Mouse (Mus musculus) kidney, adult 2 months (tissue): ENCODE data around the gene Cradd. TPM values are rescaled to one million over a fixed set of nuclear protein-coding genes. Genes with fewer than 3 reads are reported as not detected.
A peak's percentile ranks its signal among the peaks of the same experiment; 100 is the strongest.

Source experiments
- DNase-seq: peaks from one replicate; pipeline ENCODE4 v3.0.0; 2021
- H3K27ac ChIP-seq: fragments of 200-500 bp; 2 replicates; pipeline ENCODE4 v1.5.1; 2012; ENCODE audit warnings: low read depth, low read length, control low read depth, inconsistent platforms; ENCODE audit not compliant: insufficient read depth
- H3K27me3 ChIP-seq: fragments of 200-500 bp; replicated peaks from 2 replicates; pipeline ENCODE4 v1.6.1; 2012; ENCODE audit warnings: mild to moderate bottlenecking, moderate library complexity, low read length, inconsistent platforms; ENCODE audit not compliant: control insufficient read depth, insufficient read depth
- H3K36me3 ChIP-seq: fragments of 200-500 bp; 2 replicates; pipeline ENCODE4 v1.6.1; 2012; ENCODE audit warnings: mild to moderate bottlenecking, moderate library complexity, low read length, inconsistent platforms; ENCODE audit not compliant: control insufficient read depth, insufficient read depth
- H3K4me1 ChIP-seq: fragments of 200-500 bp; 2 replicates; pipeline ENCODE4 v1.6.1; 2011; ENCODE audit warnings: low read length; ENCODE audit not compliant: control insufficient read depth, insufficient read depth
- H3K4me3 ChIP-seq: fragments of 200-500 bp; 2 replicates; pipeline ENCODE4 v1.5.1; 2011; ENCODE audit warnings: mild to moderate bottlenecking, low read depth, low read length, control low read depth; ENCODE audit not compliant: insufficient read depth
- CTCF ChIP-seq: fragments of 200-500 bp; conservative IDR thresholded peaks from 2 replicates; pipeline ENCODE4 v1.5.1; 2011; ENCODE audit warnings: low read depth, mild to moderate bottlenecking, control low read depth, low read length, moderate library complexity, mixed read lengths; ENCODE audit not compliant: insufficient read depth, insufficient read length
- POLR2A ChIP-seq: fragments of 200-500 bp; IDR thresholded peaks from one replicate; pipeline ENCODE4 v1.6.1; 2011; ENCODE audit warnings: low read depth, low read length, control low read depth
- WGBS: fragments of 180-500 bp; shearing (Covaris S2); methylation state at CpG from one replicate; pipeline ENCODE4 v1.1.7; 2018; 5-methylcytosine and 5-hydroxymethylcytosine counted together
- polyA plus RNA-seq: library from polyadenylated mRNA; depleted of rRNA; stranded (reverse); fragments of >200 nt; gene quantifications from 2 replicates; pipeline ENCODE4 v1.2.3, GENCODE M21; 2012

Cradd gene
- polyA plus RNA-seq, 1 experiment, result 20.0 TPM

GRCm38 (mm10) chr10:95297024-95297423, 26.9 kb downstream of the Cradd start:
- no peak overlapping the region for H3K4me3 ChIP-seq
- peak; percentile 80 for DNase-seq
- TF ChIP-seq CTCF (no peak), POLR2A (no peak)
- peak overlapping the region; percentile 75 for H3K27ac ChIP-seq
- whole genome bisulfite sequencing, result 55% methylated on average over 11 of the region's 11 CpGs
- peaks cover 8% of the 10 kb centered on the region; the same call in 1 of the 2 replicates for H3K4me1 ChIP-seq
- no peaks in the 10 kb centered on the region for H3K27me3 ChIP-seq
- H3K36me3 ChIP-seq, result no peaks in the 10 kb centered on the region

- peak; percentile 89 for DNase-seq
- Histone ChIP-seq H3K4me3 (no peak overlapping the region), H3K27me3 (no peaks in the 10 kb centered on the region), H3K36me3 (no peaks in the 10 kb centered on the region), H3K4me1 (peaks cover 8% of the 10 kb centered on the region; the same call in 1 of the 2 replicates), H3K27ac (0 out of 2 replicates have a peak overlapping the region, but pooled peaks have one; percentile 24)
- TF ChIP-seq CTCF (no peak), POLR2A (no peak)
- WGBS, result 66% methylated on average over 8 of the region's 8 CpGs
Measured at GRCm38 (mm10) chr10:95293261-95293660, 30.7 kb downstream of the Cradd start.

DNA sequence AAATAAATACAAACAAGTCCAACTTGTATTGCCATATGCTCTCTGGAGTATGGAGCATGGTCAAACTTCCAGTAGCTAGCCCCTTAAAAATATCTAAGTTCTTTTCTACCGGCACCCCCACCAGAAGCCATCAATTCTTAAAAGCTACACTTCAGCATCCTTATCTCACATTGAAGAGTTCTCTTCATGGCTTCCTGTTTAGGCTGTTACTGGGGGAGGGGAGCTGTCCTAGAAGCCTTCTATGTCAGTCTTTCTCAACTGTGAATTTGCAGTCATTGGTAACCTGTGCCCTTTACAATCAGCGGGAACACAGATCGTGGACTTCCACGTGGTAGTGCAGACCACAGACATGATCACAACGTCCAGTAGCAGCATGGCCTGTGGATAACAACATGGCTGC, 31.7 kb downstream of the Cradd start:
- Histone ChIP-seq H3K36me3 (no peaks in the 10 kb centered on the region), H3K4me1 (peaks cover 8% of the 10 kb centered on the region; the same call in 1 of the 2 replicates), H3K27ac (no peak overlapping the region), H3K4me3 (no peak overlapping the region), H3K27me3 (no peaks in the 10 kb centered on the region)
- WGBS, result 89% methylated on average over 5 of the region's 5 CpGs
- DNase-seq, result no peak
- TF ChIP-seq CTCF (no peak), POLR2A (no peak)

- Histone ChIP-seq H3K27ac (no peak overlapping the region), H3K4me3 (no peak overlapping the region), H3K36me3 (no peaks in the 10 kb centered on the region), H3K4me1 (peaks cover 6% of the 10 kb centered on the region; the same call in 1 of the 2 replicates), H3K27me3 (no peaks in the 10 kb centered on the region)
- 87% methylated on average over 13 of the region's 13 CpGs for WGBS
- DNase-seq, result no peak
- TF ChIP-seq POLR2A (no peak), CTCF (no peak)
Measured at GRCm38 (mm10) chr10:95291133-95291876, 32.6 kb downstream of the Cradd start.

- Histone ChIP-seq H3K4me1 (peaks cover 5% of the 10 kb centered on the region; the same call in 1 of the 2 replicates), H3K4me3 (no peak overlapping the region), H3K36me3 (no peaks in the 10 kb centered on the region), H3K27me3 (no peaks in the 10 kb centered on the region), H3K27ac (no peak overlapping the region)
- TF ChIP-seq CTCF (no peak), POLR2A (no peak)
- 89% methylated on average over 8 of the region's 8 CpGs for WGBS
- no peak for DNase-seq
Measured at GRCm38 (mm10) chr10:95289819-95290218, 34.1 kb downstream of the Cradd start.

DNA sequence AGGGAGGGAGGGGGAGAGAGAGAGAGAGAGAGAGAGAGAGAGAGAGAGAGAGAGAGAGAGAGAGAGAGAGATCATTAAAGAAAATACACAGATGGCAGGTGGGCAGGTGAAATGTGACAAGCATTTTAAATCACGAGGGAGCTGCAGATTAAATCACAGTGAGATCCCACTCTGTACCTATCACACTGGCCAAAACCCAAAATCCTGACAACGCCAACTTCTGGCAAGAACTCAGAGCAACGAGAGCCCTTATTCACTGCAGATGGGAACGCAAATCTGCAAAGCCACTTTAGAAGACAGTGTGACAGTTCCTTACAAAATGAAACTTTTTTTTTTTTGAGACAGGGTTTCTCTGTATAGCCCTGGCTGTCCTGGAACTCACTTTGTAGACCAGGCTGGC, 35.7 kb downstream of the Cradd start:
- no peak overlapping the region for H3K4me3 ChIP-seq
- WGBS, result 77% methylated on average over 4 of the region's 4 CpGs
- no peak for DNase-seq
- H3K27me3 ChIP-seq, result no peaks in the 10 kb centered on the region
- H3K36me3 ChIP-seq, result no peaks in the 10 kb centered on the region
- H3K4me1 ChIP-seq, result peaks cover 17% of the 10 kb centered on the region
- no peak overlapping the region for H3K27ac ChIP-seq
- no peak for TF ChIP-seq POLR2A
- no peak for TF ChIP-seq CTCF

DNA sequence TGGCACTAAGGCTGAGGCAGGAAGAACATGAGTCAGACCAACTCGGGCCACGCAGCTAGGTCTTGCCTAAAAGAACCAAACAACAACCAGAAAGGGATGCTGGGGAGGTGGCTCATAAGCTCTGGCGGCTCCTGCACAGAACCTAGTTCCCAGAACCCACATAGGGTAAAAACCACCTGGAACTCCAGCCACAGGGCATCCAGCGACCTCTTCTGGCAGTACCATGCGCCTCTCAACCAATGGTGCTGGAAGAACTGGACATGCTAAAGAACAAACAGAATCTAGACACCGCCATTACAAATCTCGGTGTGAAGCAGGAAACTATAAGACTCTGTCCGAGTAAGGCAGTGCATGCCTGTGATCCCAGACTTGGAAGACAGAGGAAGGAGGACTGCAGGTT, 36.6 kb downstream of the Cradd start:
- TF ChIP-seq CTCF, result no peak
- no peak for TF ChIP-seq POLR2A
- no peaks in the 10 kb centered on the region for H3K27me3 ChIP-seq
- peaks cover 14% of the 10 kb centered on the region for H3K4me1 ChIP-seq
- H3K4me3 ChIP-seq, result no peak overlapping the region
- 89% methylated on average over 8 of the region's 8 CpGs for WGBS
- DNase-seq, result no peak
- H3K36me3 ChIP-seq, result no peaks in the 10 kb centered on the region
- no peak overlapping the region for H3K27ac ChIP-seq
